Mouse (Mus musculus) forebrain, embryonic 16.5 days (tissue): ENCODE measurements around the gene Slc29a2. TPM values are rescaled to one million over a fixed set of nuclear protein-coding genes. Genes with fewer than 3 reads are reported as not detected.

Experiments
- ATAC-seq: fragments of 200-750 bp; cut with Nextera tagmentation; 2 replicates; pipeline ENCODE4 v1.8.0; 2017; ENCODE audit warnings: mild to moderate bottlenecking, moderate library complexity
- H3K27ac ChIP-seq: fragments of 300-500 bp; sonication (generic); 2 replicates; pipeline ENCODE4 v1.5.1; 2014; ENCODE audit warnings: low read length, control low read depth
- H3K27me3 ChIP-seq: fragments of 300-500 bp; sonication (generic); replicated peaks from 2 replicates; pipeline ENCODE4 v1.6.1; 2014; ENCODE audit warnings: low read length; ENCODE audit not compliant: control insufficient read depth, insufficient read depth
- H3K36me3 ChIP-seq: fragments of 300-500 bp; sonication (generic); 2 replicates; pipeline ENCODE4 v1.6.1; 2014; ENCODE audit not compliant: control insufficient read depth, insufficient read depth
- H3K4me1 ChIP-seq: fragments of 300-500 bp; sonication (generic); replicated peaks from 2 replicates; pipeline ENCODE4 v1.6.1; 2014; ENCODE audit warnings: low read length; ENCODE audit not compliant: control insufficient read depth, insufficient read depth
- H3K4me2 ChIP-seq: fragments of 300-500 bp; sonication (generic); 2 replicates; pipeline ENCODE4 v1.6.1; 2014; ENCODE audit warnings: mild to moderate bottlenecking, low read length, control low read depth
- H3K4me3 ChIP-seq: fragments of 300-500 bp; sonication (generic); replicated peaks from 2 replicates; pipeline ENCODE4 v1.5.1; 2014; ENCODE audit warnings: mild to moderate bottlenecking, low read length, control low read depth
- H3K9ac ChIP-seq: fragments of 300-500 bp; sonication (generic); replicated peaks from 2 replicates; pipeline ENCODE4 v1.6.1; 2014; ENCODE audit warnings: low read depth, low read length, control low read depth
- H3K9me3 ChIP-seq: fragments of 300-500 bp; sonication (generic); 2 replicates; pipeline ENCODE4 v1.6.1; 2016; ENCODE audit warnings: low read length; ENCODE audit not compliant: control insufficient read depth
- WGBS: fragments of 180-500 bp; shearing (Covaris S2); extraction: QIAGEN DNeasy Blood & Tissue Kit; methylation state at CpG from one replicate; pipeline ENCODE4 v1.1.7; 2014; 5-methylcytosine and 5-hydroxymethylcytosine counted together
- polyA plus RNA-seq: library from polyadenylated mRNA; unstranded; fragments of >200 nt; fragmentation: Nextera tagmentation; extraction: Ambion mirVana; gene quantifications from 2 replicates; pipeline ENCODE4 v1.2.1, GENCODE M21; 2015

Slc29a2 gene
- polyA plus RNA-seq, 1 experiment from 2014 or later: 13.4 TPM

DNA sequence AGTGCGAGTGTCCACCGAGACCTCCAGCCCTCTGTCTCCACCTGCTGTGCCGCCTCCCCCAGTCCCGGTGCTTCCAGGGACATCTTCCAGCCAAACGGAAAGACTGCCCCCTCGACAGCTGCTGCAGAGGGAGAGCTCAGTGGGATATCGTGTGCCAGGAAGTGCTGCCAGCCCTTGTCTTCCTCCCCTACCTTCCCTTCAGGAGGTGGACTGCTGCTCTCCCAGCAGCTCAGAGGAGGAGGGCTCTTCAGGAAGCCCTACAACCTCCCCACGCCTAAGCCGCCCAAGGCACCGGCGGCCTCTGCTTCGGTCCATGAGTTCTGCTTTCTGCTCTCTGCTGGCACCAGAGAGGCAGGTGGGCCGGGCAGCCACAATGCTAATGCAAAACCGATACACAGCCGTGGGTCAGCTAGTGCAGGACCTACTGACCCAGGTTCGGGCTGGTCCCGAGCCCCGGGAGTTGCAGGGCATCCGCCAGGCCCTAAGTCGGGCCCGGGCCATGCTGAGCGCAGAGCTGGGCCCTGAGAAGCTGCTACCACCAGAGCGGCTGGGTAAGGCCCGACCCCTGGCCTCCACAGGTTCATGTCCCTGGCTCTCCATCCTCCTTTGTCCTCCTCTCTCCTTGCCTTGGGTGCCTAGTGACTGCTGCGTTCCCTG, 28.6 kb downstream of the Slc29a2 start:
- Histone ChIP-seq H3K4me1 (peaks cover 4% of the 10 kb centered on the region), H3K4me2 (no peak overlapping the region), H3K4me3 (no peak overlapping the region), H3K36me3 (0 out of 2 replicates have a peak, but pooled peaks cover 3% of the 10 kb centered on the region), H3K27me3 (peaks cover 23% of the 10 kb centered on the region), H3K9ac (no peak overlapping the region), H3K9me3 (no peaks in the 10 kb centered on the region), H3K27ac (no peak overlapping the region)
- 33% methylated on average over 25 of the region's 25 CpGs for WGBS
- no peak for ATAC-seq

DNA sequence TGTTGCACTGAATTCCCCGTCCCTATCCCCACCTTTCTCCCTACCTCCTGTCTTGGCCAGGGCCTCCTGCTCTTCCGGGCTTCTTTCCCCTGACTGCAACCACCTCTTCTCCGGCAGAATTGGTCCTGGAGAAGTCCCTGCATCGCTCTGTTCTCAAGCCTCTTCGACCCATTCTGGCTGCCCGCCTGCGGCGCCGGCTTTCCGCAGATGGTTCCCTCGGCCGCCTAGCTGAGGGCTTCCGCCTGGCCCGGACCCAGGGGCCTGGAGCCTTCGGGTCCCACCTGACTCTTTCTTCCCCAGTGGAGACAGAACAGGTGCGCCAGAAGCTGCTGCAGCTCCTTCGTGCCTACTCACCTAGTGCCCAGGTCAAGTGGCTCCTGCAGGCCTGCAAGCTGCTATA, 29.2 kb downstream of the Slc29a2 start:
- Histone ChIP-seq H3K36me3 (no peaks in the 10 kb centered on the region), H3K27ac (no peak overlapping the region), H3K27me3 (peaks cover 23% of the 10 kb centered on the region), H3K4me2 (no peak overlapping the region), H3K4me1 (peaks cover 4% of the 10 kb centered on the region), H3K9ac (no peak overlapping the region), H3K9me3 (no peaks in the 10 kb centered on the region), H3K4me3 (no peak overlapping the region)
- ATAC-seq: no peak
- 62% methylated on average over 17 of the region's 17 CpGs for WGBS

DNA sequence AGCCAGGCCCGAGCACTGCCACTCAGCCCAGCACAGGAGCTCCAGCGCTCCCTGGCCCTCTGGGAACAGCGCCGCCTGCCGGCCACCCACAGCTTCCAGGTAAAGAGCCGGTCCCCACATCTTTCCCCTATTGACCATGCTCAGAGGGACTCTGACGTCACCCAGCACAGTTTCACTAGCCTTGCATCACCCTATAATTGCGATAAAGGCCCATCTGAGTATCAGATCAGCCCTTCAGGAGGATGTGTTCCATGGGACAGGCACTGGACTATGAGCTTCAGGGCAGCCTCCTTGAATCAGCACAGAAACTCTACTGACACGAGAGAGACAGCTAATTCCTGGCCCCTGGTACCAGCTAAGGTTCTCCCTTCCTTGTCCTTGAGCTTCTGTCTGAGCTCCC, 30.2 kb downstream of the Slc29a2 start:
- ATAC-seq: no peak
- Histone ChIP-seq H3K4me2 (no peak overlapping the region), H3K4me3 (no peak overlapping the region), H3K4me1 (peaks cover 4% of the 10 kb centered on the region), H3K9ac (no peak overlapping the region), H3K27me3 (peaks cover 23% of the 10 kb centered on the region), H3K36me3 (no peaks in the 10 kb centered on the region), H3K27ac (no peak overlapping the region), H3K9me3 (no peaks in the 10 kb centered on the region)
- 16% methylated on average over 9 of the region's 9 CpGs for WGBS

DNA sequence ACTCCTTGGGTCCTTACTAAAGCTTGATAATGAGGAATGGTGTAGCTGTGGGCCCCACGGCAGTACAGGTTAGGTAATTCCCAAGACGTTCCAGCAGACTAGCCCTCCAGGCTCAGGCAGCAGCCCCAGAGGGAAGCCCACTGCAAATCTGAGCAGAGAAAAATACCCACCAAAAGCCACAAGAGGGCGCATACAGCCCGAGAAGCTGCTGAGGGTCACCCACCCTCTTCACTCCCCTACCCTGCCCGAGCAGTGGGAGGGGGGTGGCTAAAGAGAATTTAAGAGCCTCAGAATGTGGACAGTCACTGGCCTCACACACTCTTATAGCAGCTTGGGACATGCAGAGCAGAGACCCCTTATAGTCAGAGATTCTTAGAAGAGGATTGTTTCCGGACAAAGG, 32.6 kb downstream of the Slc29a2 start:
- Histone ChIP-seq H3K27ac (no peak overlapping the region), H3K36me3 (no peaks in the 10 kb centered on the region), H3K9me3 (no peaks in the 10 kb centered on the region), H3K4me3 (no peak overlapping the region), H3K9ac (no peak overlapping the region), H3K4me1 (peaks cover 9% of the 10 kb centered on the region), H3K4me2 (no peak overlapping the region), H3K27me3 (peaks cover 14% of the 10 kb centered on the region)
- 11% methylated on average over 6 of the region's 6 CpGs for WGBS
- peak; percentile 29 for ATAC-seq

GRCm38 (mm10) chr19:5057876-5058775, 34.5 kb downstream of the Slc29a2 start:
- Histone ChIP-seq H3K27me3 (no peaks in the 10 kb centered on the region), H3K4me3 (no peak overlapping the region), H3K4me2 (no peak overlapping the region), H3K36me3 (no peaks in the 10 kb centered on the region), H3K27ac (no peak overlapping the region), H3K4me1 (peaks cover 10% of the 10 kb centered on the region), H3K9me3 (no peaks in the 10 kb centered on the region), H3K9ac (no peak overlapping the region)
- 27% methylated on average over 16 of the region's 16 CpGs for WGBS
- ATAC-seq: no peak

- Histone ChIP-seq H3K36me3 (no peaks in the 10 kb centered on the region), H3K9ac (peak overlapping the region; percentile 35; the same call in 1 of the 2 replicates), H3K4me3 (no peak overlapping the region), H3K9me3 (no peaks in the 10 kb centered on the region), H3K4me1 (peaks cover 10% of the 10 kb centered on the region), H3K27me3 (no peaks in the 10 kb centered on the region), H3K27ac (no peak overlapping the region), H3K4me2 (no peak overlapping the region)
- ATAC-seq: no peak
- WGBS: 17% methylated on average over 10 of the region's 10 CpGs
Observed at GRCm38 (mm10) chr19:5058801-5059771, 35.4 kb downstream of the Slc29a2 start.

GRCm38 (mm10) chr19:5060365-5061330, 37.0 kb downstream of the Slc29a2 start:
- Histone ChIP-seq H3K27ac (peak overlapping the region; percentile 44), H3K36me3 (no peaks in the 10 kb centered on the region), H3K27me3 (no peaks in the 10 kb centered on the region), H3K9me3 (no peaks in the 10 kb centered on the region), H3K9ac (no peak overlapping the region), H3K4me3 (no peak overlapping the region), H3K4me1 (peaks cover 10% of the 10 kb centered on the region), H3K4me2 (no peak overlapping the region)
- WGBS: 37% methylated on average over 5 of the region's 5 CpGs
- peak; percentile 39; the same call in 1 of the 2 replicates for ATAC-seq

DNA sequence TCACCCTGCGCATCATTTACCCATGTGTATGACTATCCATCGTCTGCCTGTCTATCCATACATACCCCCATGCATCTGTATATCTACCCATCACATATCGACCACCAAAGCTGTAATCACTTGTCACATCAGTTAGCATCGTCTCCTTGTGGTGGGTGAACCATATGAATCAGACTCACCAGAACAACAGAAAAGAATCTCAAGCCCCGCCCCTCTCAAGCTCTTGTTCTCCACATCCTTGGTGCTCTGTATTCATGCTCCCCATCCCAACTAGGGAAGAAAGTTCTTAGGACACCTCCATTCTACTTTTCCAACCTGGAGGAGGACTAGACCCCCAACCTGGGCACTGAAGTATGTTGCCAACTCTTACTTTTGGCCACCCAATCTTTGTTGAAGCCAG, 38.4 kb downstream of the Slc29a2 start:
- ATAC-seq: no peak
- WGBS: 87% methylated on average over 5 of the region's 5 CpGs
- Histone ChIP-seq H3K9ac (no peak overlapping the region), H3K4me1 (peaks cover 10% of the 10 kb centered on the region), H3K27me3 (no peaks in the 10 kb centered on the region), H3K4me3 (no peak overlapping the region), H3K4me2 (no peak overlapping the region), H3K9me3 (no peaks in the 10 kb centered on the region), H3K27ac (no peak overlapping the region), H3K36me3 (no peaks in the 10 kb centered on the region)
